Mouse (Mus musculus) CD8-positive naive resting alpha-beta T cell, adult 2 months (primary cell): ENCODE results near the gene Atp8b4.

Source experiments
- DNase-seq, 2 experiments: peaks; one replicate each; pipeline ENCODE4 v3.0.0; 2022; ENCODE audit warnings: low read depth in 2 of 2, low spot score in 2 of 2

Atp8b4 gene

GRCm38 (mm10) chr2:126434712-126435111 lies 65.8 kb downstream of the Atp8b4 start:
- no peak for DNase-seq

GRCm38 (mm10) chr2:126434305-126434704 lies 66.2 kb downstream of the Atp8b4 start:
- no peak for DNase-seq

GRCm38 (mm10) chr2:126432481-126433066 lies 67.9 kb downstream of the Atp8b4 start:
- no peak for DNase-seq

GRCm38 (mm10) chr2:126429282-126429681 lies 71.2 kb downstream of the Atp8b4 start:
- peak; percentile 15 to 38 for DNase-seq

- no peak for DNase-seq
Observed at GRCm38 (mm10) chr2:126425223-126425622, 75.3 kb downstream of the Atp8b4 start.

GRCm38 (mm10) chr2:126424714-126425113 lies 75.8 kb downstream of the Atp8b4 start:
- DNase-seq: no peak

GRCm38 (mm10) chr2:126420901-126421300 lies 79.6 kb downstream of the Atp8b4 start:
- DNase-seq: no peak

- no peak for DNase-seq
Observed at GRCm38 (mm10) chr2:126418916-126419315, 81.6 kb downstream of the Atp8b4 start.

GRCm38 (mm10) chr2:126416772-126417171 lies 83.7 kb downstream of the Atp8b4 start:
- no peak for DNase-seq

- DNase-seq: no peak
Observed at GRCm38 (mm10) chr2:126415981-126416380, 84.5 kb downstream of the Atp8b4 start.

- no peak for DNase-seq
Observed at GRCm38 (mm10) chr2:126412759-126413158, 87.7 kb downstream of the Atp8b4 start.

- DNase-seq: no peak
Observed at GRCm38 (mm10) chr2:126399454-126399853, 101.0 kb downstream of the Atp8b4 start.

- no peak for DNase-seq
Observed at GRCm38 (mm10) chr2:126399017-126399416, 101.5 kb downstream of the Atp8b4 start.

GRCm38 (mm10) chr2:126398216-126398615 lies 102.3 kb downstream of the Atp8b4 start:
- DNase-seq: no peak

- no peak for DNase-seq
Observed at GRCm38 (mm10) chr2:126397513-126397912, 103.0 kb downstream of the Atp8b4 start.

- no peak for DNase-seq
Observed at GRCm38 (mm10) chr2:126394924-126395323, 105.5 kb downstream of the Atp8b4 start.

- DNase-seq: no peak
Observed at GRCm38 (mm10) chr2:126387458-126388037, 112.9 kb downstream of the Atp8b4 start.

GRCm38 (mm10) chr2:126386056-126386455 lies 114.4 kb downstream of the Atp8b4 start:
- DNase-seq: no peak

GRCm38 (mm10) chr2:126380300-126380699 lies 120.2 kb downstream of the Atp8b4 start:
- DNase-seq: no peak

- DNase-seq: no peak
Observed at GRCm38 (mm10) chr2:126371634-126372033, 128.8 kb downstream of the Atp8b4 start.

GRCm38 (mm10) chr2:126369815-126370214 lies 130.7 kb downstream of the Atp8b4 start:
- DNase-seq: no peak

GRCm38 (mm10) chr2:126363745-126364725 lies 136.4 kb downstream of the Atp8b4 start:
- DNase-seq: no peak
